Mouse (Mus musculus) activated CD4-positive, CD25-positive, alpha-beta regulatory T cell, adult 4 months (primary cell): ENCODE measurements around the gene Abca7. TPM values are rescaled to one million over a fixed set of nuclear protein-coding genes. Genes with fewer than 3 reads are reported as not detected.
"Not testable (repeated sequence)": the region's sequence is repeated elsewhere in the genome, so short reads cannot be mapped to it uniquely, and the experiment has no call there.

Experiments used
- ATAC-seq: one replicate; pipeline ENCODE4 v1.8.0; 2017
- polyA plus RNA-seq, 2 experiments: library from polyadenylated mRNA; unstranded; fragments of 100-300 nt; shearing (Covaris generic); gene quantifications; one replicate each; pipeline ENCODE4 v1.2.1; 2017

Abca7 gene
- polyA plus RNA-seq, 2 experiments from 2014 or later = 13.2 to 17.0 TPM

- ATAC-seq = no peak
Observed at GRCm38 (mm10) chr10:80022806-80023205, 26.5 kb downstream of the Abca7 start.

GRCm38 (mm10) chr10:80023758-80024157 lies 27.5 kb downstream of the Abca7 start:
- ATAC-seq = peak; percentile 19

- ATAC-seq = peak; percentile 91
Observed at GRCm38 (mm10) chr10:80024229-80025043, 28.1 kb downstream of the Abca7 start.

GRCm38 (mm10) chr10:80025044-80025347 lies 28.7 kb downstream of the Abca7 start:
- ATAC-seq = no peak

- ATAC-seq = no peak
Observed at GRCm38 (mm10) chr10:80025463-80025862, 29.2 kb downstream of the Abca7 start.

GRCm38 (mm10) chr10:80025889-80026288 lies 29.6 kb downstream of the Abca7 start:
- no peak for ATAC-seq

GRCm38 (mm10) chr10:80027681-80028520 lies 31.6 kb downstream of the Abca7 start:
- no peak for ATAC-seq

- no peak for ATAC-seq
Observed at GRCm38 (mm10) chr10:80028521-80028846, 32.2 kb downstream of the Abca7 start.

GRCm38 (mm10) chr10:80030191-80030590 lies 33.9 kb downstream of the Abca7 start:
- ATAC-seq = no peak

- ATAC-seq = no peak
Observed at GRCm38 (mm10) chr10:80030736-80031135, 34.4 kb downstream of the Abca7 start.

GRCm38 (mm10) chr10:80032799-80033480 lies 36.6 kb downstream of the Abca7 start:
- ATAC-seq = peak; percentile 55

- no peak for ATAC-seq
Observed at GRCm38 (mm10) chr10:80033511-80034391, 37.5 kb downstream of the Abca7 start.

GRCm38 (mm10) chr10:80035148-80035547 lies 38.9 kb downstream of the Abca7 start:
- ATAC-seq = no peak

GRCm38 (mm10) chr10:80035686-80036085 lies 39.4 kb downstream of the Abca7 start:
- ATAC-seq = no peak

- ATAC-seq = no peak
Observed at GRCm38 (mm10) chr10:80036832-80037231, 40.5 kb downstream of the Abca7 start.

- ATAC-seq = peak; percentile 92
Observed at GRCm38 (mm10) chr10:80039559-80039979, 43.3 kb downstream of the Abca7 start, which contains the start of gene Polr2e. Polr2e (minus strand) TSS chr10:80039795.

GRCm38 (mm10) chr10:80041409-80042060 lies 45.2 kb downstream of the Abca7 start:
- ATAC-seq = not testable (repeated sequence)

- no peak for ATAC-seq
Observed at GRCm38 (mm10) chr10:80044087-80044486, 47.8 kb downstream of the Abca7 start.

GRCm38 (mm10) chr10:80045364-80045763 lies 49.1 kb downstream of the Abca7 start:
- not testable (repeated sequence) for ATAC-seq

- ATAC-seq = no peak
Observed at GRCm38 (mm10) chr10:80045766-80046165, 49.5 kb downstream of the Abca7 start.

GRCm38 (mm10) chr10:80047041-80047565 lies 50.8 kb downstream of the Abca7 start, which contains the start of gene Gpx4:
Gpx4 (plus strand) TSS chr10:80047166.
- ATAC-seq = no peak
